Mouse (Mus musculus) lung, adult 2 months (tissue): ENCODE data around the gene Ropn1. TPM values are rescaled to one million over a fixed set of nuclear protein-coding genes. Genes with fewer than 3 reads are reported as not detected.

Experiments used
- DNase-seq: peaks from one replicate; pipeline ENCODE4 v3.0.0; 2022
- H3K4me1 ChIP-seq: fragments of 200-500 bp; 2 replicates; pipeline ENCODE4 v1.6.1; 2011; ENCODE audit warnings: low read length; ENCODE audit not compliant: control insufficient read depth, insufficient read depth
- H3K4me3 ChIP-seq: fragments of 200-500 bp; replicated peaks from 2 replicates; pipeline ENCODE3; 2011; ENCODE audit warnings: low read depth, mild to moderate bottlenecking, control low read depth, low read length; ENCODE audit errors: extremely low read depth
- CTCF ChIP-seq: fragments of 200-500 bp; IDR thresholded peaks from 2 replicates; pipeline ENCODE4 v1.5.1; 2011; ENCODE audit warnings: mild to moderate bottlenecking, low read length, control low read depth; ENCODE audit not compliant: insufficient read depth
- POLR2A ChIP-seq: fragments of 200-500 bp; IDR thresholded peaks from 2 replicates; pipeline ENCODE4 v1.6.1; 2011; ENCODE audit warnings: low read depth, mild to moderate bottlenecking, control low read depth, low read length, borderline replicate concordance; ENCODE audit errors: extremely low read depth
- WGBS: fragments of 180-500 bp; shearing (Covaris S2); methylation state at CpG from one replicate; pipeline ENCODE4 v1.1.7; 2018; 5-methylcytosine and 5-hydroxymethylcytosine counted together
- polyA plus RNA-seq: library from polyadenylated mRNA; depleted of rRNA; stranded (reverse); fragments of >200 nt; gene quantifications from 2 replicates; pipeline ENCODE4 v1.2.3, GENCODE M21; 2012; rRNA removed

Ropn1 gene
- polyA plus RNA-seq, result not detected in 2 replicates

- DNase-seq, result no peak
- TF ChIP-seq CTCF (no peak), POLR2A (no peak)
- Histone ChIP-seq H3K4me1 (no peaks in the 10 kb centered on the region), H3K4me3 (no peak within 1 kb of the TSS)
- 57% methylated on average over 7 of the region's 7 CpGs for WGBS
Observed at GRCm38 (mm10) chr16:34649621-34650020, at the start of gene Ropn1. Gene Ropn1 (plus strand): TSS chr16:34649921.

- Histone ChIP-seq H3K4me3 (no peak overlapping the region), H3K4me1 (no peaks in the 10 kb centered on the region)
- DNase-seq, result no peak
- TF ChIP-seq POLR2A (no peak), CTCF (no peak)
- 64% methylated on average over 4 of the region's 4 CpGs for WGBS
Observed at GRCm38 (mm10) chr16:34601954-34602353, 47.8 kb upstream of the Ropn1 start.

GRCm38 (mm10) chr16:34603076-34603475 is 46.6 kb upstream of the Ropn1 start:
- WGBS, result 70% methylated on average over 4 of the region's 4 CpGs
- TF ChIP-seq CTCF (no peak), POLR2A (no peak)

GRCm38 (mm10) chr16:34603854-34604253 is 45.9 kb upstream of the Ropn1 start:
- Histone ChIP-seq H3K4me1 (no peaks in the 10 kb centered on the region), H3K4me3 (no peak overlapping the region)
- DNase-seq, result no peak
- TF ChIP-seq POLR2A (no peak), CTCF (no peak)
- WGBS, result 60% methylated on average over 6 of the region's 6 CpGs

More at GRCm38 (mm10) chr16:34603076-34603475, 46.6 kb upstream of the Ropn1 start:
- no peak for DNase-seq
- H3K4me3 ChIP-seq, result no peak overlapping the region
- no peaks in the 10 kb centered on the region for H3K4me1 ChIP-seq

GRCm38 (mm10) chr16:34605679-34606078 is 44.0 kb upstream of the Ropn1 start:
- TF ChIP-seq CTCF (peak; percentile 58), POLR2A (no peak)
- DNase-seq, result no peak

GRCm38 (mm10) chr16:34610137-34610536 is 39.6 kb upstream of the Ropn1 start:
- WGBS, result 70% methylated on average over 1 of the region's 1 CpGs
- TF ChIP-seq CTCF (no peak), POLR2A (no peak)
- Histone ChIP-seq H3K4me3 (no peak overlapping the region), H3K4me1 (no peaks in the 10 kb centered on the region)
- DNase-seq, result no peak

More at GRCm38 (mm10) chr16:34605679-34606078, 44.0 kb upstream of the Ropn1 start:
- WGBS, result 21% methylated on average over 3 of the region's 3 CpGs
- Histone ChIP-seq H3K4me3 (no peak overlapping the region), H3K4me1 (no peaks in the 10 kb centered on the region)

GRCm38 (mm10) chr16:34614021-34614420 is 35.7 kb upstream of the Ropn1 start:
- H3K4me1 ChIP-seq, result no peaks in the 10 kb centered on the region
- no peak for DNase-seq
- 66% methylated on average over 2 of the region's 2 CpGs for WGBS
- TF ChIP-seq POLR2A (no peak), CTCF (no peak)
- no peak overlapping the region for H3K4me3 ChIP-seq

GRCm38 (mm10) chr16:34627591-34627990 is 22.1 kb upstream of the Ropn1 start:
- Histone ChIP-seq H3K4me3 (no peak overlapping the region), H3K4me1 (no peaks in the 10 kb centered on the region)
- TF ChIP-seq POLR2A (no peak), CTCF (no peak)
- WGBS, result 75% methylated on average over 2 of the region's 2 CpGs
- no peak for DNase-seq

- WGBS, result 71% methylated on average over 4 of the region's 4 CpGs
- no peak for DNase-seq
- H3K4me3 ChIP-seq, result no peak overlapping the region
- H3K4me1 ChIP-seq, result no peaks in the 10 kb centered on the region
- TF ChIP-seq POLR2A, result no peak
- no peak for TF ChIP-seq CTCF
Observed at GRCm38 (mm10) chr16:34628397-34628796, 21.3 kb upstream of the Ropn1 start.

GRCm38 (mm10) chr16:34635557-34635956 is 14.2 kb upstream of the Ropn1 start:
- WGBS, result 44% methylated on average over 3 of the region's 3 CpGs
- no peak for DNase-seq
- H3K4me1 ChIP-seq, result no peaks in the 10 kb centered on the region
- no peak for TF ChIP-seq CTCF
- no peak for TF ChIP-seq POLR2A
- H3K4me3 ChIP-seq, result no peak overlapping the region
